Mouse (Mus musculus) cerebral cortex, adult 2 months (tissue): ENCODE measurements around the gene Spin2e.

Experiments used
- WGBS: fragments of 180-500 bp; shearing (Covaris S2); methylation state at CpG from one replicate; pipeline ENCODE4 v1.1.7; 2018; 5-methylcytosine and 5-hydroxymethylcytosine counted together

The Spin2e gene

DNA sequence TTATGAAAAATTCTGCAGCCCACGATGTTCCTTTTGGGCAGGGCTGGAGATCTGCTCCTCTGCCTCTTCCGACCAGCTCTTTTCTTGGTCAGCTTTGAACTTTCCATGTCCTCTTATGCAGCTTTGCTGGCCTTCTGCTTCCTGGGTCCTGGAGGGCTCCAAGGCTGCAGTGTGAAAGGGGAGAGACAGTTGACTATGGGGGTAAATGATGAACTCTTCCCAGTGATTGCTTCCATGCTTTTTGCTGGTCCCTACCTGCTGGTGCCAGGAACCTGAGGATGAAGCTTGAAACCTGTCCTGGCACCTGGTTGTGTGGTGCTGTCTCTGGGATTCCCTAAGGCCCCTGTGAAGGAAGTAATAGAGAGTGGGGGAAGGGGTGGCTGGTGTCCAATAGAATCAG is at the start of gene Spin2e:
Gene Spin2e (minus strand): TSS at position 101 of the 400 bp plus-strand sequence.
- 88% methylated on average over 2 of the region's 2 CpGs for WGBS

DNA sequence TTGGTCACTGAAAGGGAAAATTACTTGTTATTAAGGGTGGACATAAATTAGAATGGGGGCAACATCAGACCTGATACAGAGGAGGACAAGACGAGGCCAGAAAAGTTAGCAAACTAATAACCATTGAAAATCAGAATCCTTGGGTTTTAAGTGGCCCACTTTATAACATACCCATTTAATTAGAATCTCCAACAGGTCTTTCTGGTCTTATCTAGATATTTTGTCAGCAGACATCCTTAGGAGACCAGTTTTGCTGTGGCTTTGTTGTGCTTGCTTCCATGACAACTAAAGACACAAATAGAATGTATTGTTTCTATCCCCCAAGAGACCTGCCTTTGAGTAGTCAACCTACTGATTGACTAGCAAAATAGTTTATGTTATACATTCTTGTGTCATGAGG is 44.5 kb downstream of the Spin2e start, which contains the start of gene Gm21883:
Gene Gm21883 (minus strand): TSS at position 101 of the 400 bp plus-strand sequence.
- WGBS, result no CpG with 5 or more reads among the region's 1 CpGs
